Mouse (Mus musculus) bone marrow macrophage, adult 2 months (primary cell): Measurements from ENCODE around the gene Rps6kb2.

Experiments
- CTCF ChIP-seq: IDR thresholded peaks from 2 replicates; pipeline ENCODE4 v1.5.1; 2012; ENCODE audit warnings: low read depth, mild to moderate bottlenecking, low read length, moderate library complexity
- POLR2A ChIP-seq: IDR thresholded peaks from 2 replicates; pipeline ENCODE4 v1.6.1; 2012; ENCODE audit warnings: mild to moderate bottlenecking, low read depth, low read length, borderline replicate concordance

DNA sequence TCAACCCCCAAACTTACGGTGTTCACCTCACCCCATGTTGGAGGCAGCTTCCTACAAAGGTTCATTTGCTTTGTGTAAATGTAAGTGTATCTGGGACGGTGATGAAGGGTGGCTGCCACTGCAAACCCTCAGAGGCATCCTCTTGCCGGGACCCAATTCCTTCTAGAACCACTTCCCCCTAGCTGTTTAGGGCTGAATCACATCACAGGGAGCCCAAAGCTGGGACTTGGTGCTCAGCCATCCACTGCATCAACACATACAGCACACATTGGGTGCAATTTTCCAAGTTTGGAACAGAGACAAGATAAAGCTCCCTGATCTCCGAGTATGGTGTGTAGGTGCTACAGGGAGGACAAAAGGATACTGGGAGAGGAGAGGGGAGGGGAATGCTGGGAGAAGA lies 41.7 kb upstream of the Rps6kb2 start:
- TF ChIP-seq CTCF (no peak), POLR2A (no peak)
